Mouse (Mus musculus) monocyte, adult 5-6 weeks (primary cell): ENCODE results near the gene Tprn. TPM values are rescaled to one million over a fixed set of nuclear protein-coding genes. Genes with fewer than 3 reads are reported as not detected.

ENCODE experiments used
- ATAC-seq: fragments of 153-309, 156-312 bp; replicated peaks from 2 replicates; pipeline ENCODE4 v1.8.0; 2017; ENCODE audit warnings: mild to moderate bottlenecking; ENCODE audit not compliant: low TSS enrichment, insufficient number of reproducible peaks, severe bottlenecking, poor library complexity, low FRiP score
- total RNA-seq: library from RNA; stranded (forward); fragments of 200-1000, 200-491, 200-594 nt; gene quantifications from 3 replicates; pipeline ENCODE4 v1.2.3, GENCODE M21; 2017

Tprn gene
- total RNA-seq, 1 experiment from 2014 or later, result 9.2 TPM

- no peak for ATAC-seq
Measured at GRCm38 (mm10) chr2:25311491-25311891, 49.1 kb downstream of the Tprn start.

GRCm38 (mm10) chr2:25318119-25318966 is 55.9 kb downstream of the Tprn start:
- ATAC-seq, result no peak

- peak; percentile 52; the same call in 1 of the 2 replicates for ATAC-seq
Measured at GRCm38 (mm10) chr2:25318971-25319773, 56.8 kb downstream of the Tprn start, which contains the start of gene Grin1. Grin1 (minus strand) TSS chr2:25319187.

Other genes with a start within 250 kb of the Tprn start
- gene Nsmf, start 208.3 kb upstream of the Tprn start, total RNA-seq, result 7.6 to 28.3 TPM (median 20.0 TPM) in 3 replicates
- not detected in 3 replicates for gene Entpd8, start 182.3 kb upstream of the Tprn start, total RNA-seq
- 0.78 TPM in 1 of 3 replicates, not detected in the others for gene Noxa1, start 167.5 kb upstream of the Tprn start, total RNA-seq
- 22.3 to 51.8 TPM (median 24.4 TPM) in 3 replicates for gene Nrarp, start 81.9 kb upstream of the Tprn start, total RNA-seq
- gene Tor4a, start 65.7 kb upstream of the Tprn start, total RNA-seq, result 28.8 to 64.7 TPM (median 31.0 TPM) in 3 replicates
- gene Nelfb, start 51.1 kb upstream of the Tprn start, total RNA-seq, result 82.8 to 113 TPM (median 105 TPM) in 3 replicates
- gene Stpg3, start 48.0 kb upstream of the Tprn start, total RNA-seq, result not detected in 3 replicates
- gene Fam166a, start 43.9 kb upstream of the Tprn start, total RNA-seq, result not detected in 3 replicates
- gene Tubb4b, start 37.9 kb upstream of the Tprn start, total RNA-seq, result 161 to 206 TPM (median 166 TPM) in 3 replicates
- gene Slc34a3, start 28.3 kb upstream of the Tprn start, total RNA-seq, result not detected in 3 replicates
- not detected in 3 replicates for gene Rnf224, start 25.8 kb upstream of the Tprn start, total RNA-seq
- not detected in 3 replicates for gene Rnf208, start 20.4 kb upstream of the Tprn start, total RNA-seq
- gene Cysrt1, start 20.2 kb upstream of the Tprn start, total RNA-seq, result not detected in 3 replicates
- 4.5 to 4.9 TPM in 2 of 3 replicates, not detected in the other for gene AL732309.1, start 15.8 kb upstream of the Tprn start, total RNA-seq
- 12.2 to 16.8 TPM (median 15.6 TPM) in 3 replicates for gene Tmem203, start 7.2 kb upstream of the Tprn start, total RNA-seq
- 31.8 to 50.4 TPM (median 32.4 TPM) in 3 replicates for gene Ssna1, start 9.8 kb downstream of the Tprn start, total RNA-seq
- 42.6 to 64.9 TPM (median 43.8 TPM) in 3 replicates for gene Anapc2, start 9.9 kb downstream of the Tprn start, total RNA-seq
- not detected in 3 replicates for gene Tmem210, start 25.5 kb downstream of the Tprn start, total RNA-seq
- not detected in 3 replicates for gene Lrrc26, start 27.3 kb downstream of the Tprn start, total RNA-seq
- gene Grin1, start 56.6 kb downstream of the Tprn start, total RNA-seq, result 0.49 TPM in 1 of 3 replicates, not detected in the others
- 31.6 to 66.4 TPM (median 33.3 TPM) in 3 replicates for gene Man1b1, start 69.7 kb downstream of the Tprn start, total RNA-seq
- gene Dpp7, start 93.7 kb downstream of the Tprn start, total RNA-seq, result 24.8 to 101 TPM (median 57.4 TPM) in 3 replicates
- gene Uap1l1, start 103.1 kb downstream of the Tprn start, total RNA-seq, result 6.6 to 19.5 TPM (median 12.9 TPM) in 3 replicates
- 4.3 TPM in 1 of 3 replicates, not detected in the others for gene Sapcd2, start 109.7 kb downstream of the Tprn start, total RNA-seq
- gene Entpd2, start 133.3 kb downstream of the Tprn start, total RNA-seq, result not detected in 3 replicates
- gene Npdc1, start 136.7 kb downstream of the Tprn start, total RNA-seq, result not detected in 3 replicates
- 8.9 to 13.9 TPM (median 11.0 TPM) in 3 replicates for gene Fut7, start 160.6 kb downstream of the Tprn start, total RNA-seq
- gene Abca2, start 166.1 kb downstream of the Tprn start, total RNA-seq, result 16.8 to 46.8 TPM (median 17.5 TPM) in 3 replicates
- not detected in 3 replicates for gene Clic3, start 194.2 kb downstream of the Tprn start, total RNA-seq
- 21.4 to 39.6 TPM (median 32.9 TPM) in 3 replicates for gene Paxx, start 198.5 kb downstream of the Tprn start, total RNA-seq
- gene Ptgds, start 207.4 kb downstream of the Tprn start, total RNA-seq, result not detected in 3 replicates
- gene Lcn12, start 231.3 kb downstream of the Tprn start, total RNA-seq, result not detected in 3 replicates
- 33.3 to 58.1 TPM (median 38.6 TPM) in 3 replicates for gene Fbxw5, start 238.1 kb downstream of the Tprn start, total RNA-seq
- gene C8g, start 239.1 kb downstream of the Tprn start, total RNA-seq, result not detected in 3 replicates